Mouse (Mus musculus): ENCODE measurements around the gene Filip1. TPM values are rescaled to one million over a fixed set of nuclear protein-coding genes. Genes with fewer than 3 reads are reported as not detected.

Gene Filip1
- polyA plus RNA-seq, 1 experiment from 2014 or later = 0.27 TPM

- Histone ChIP-seq H3K36me3 (no peaks in the 10 kb centered on the region), H3K9me3 (replicated peaks) (no peaks in the 10 kb centered on the region), H3K27ac (no peak overlapping the region), H3K4me1 (replicated peaks) (peaks cover 15% of the 10 kb centered on the region), H3K4me3 (replicated peaks) (no peak overlapping the region), H3K27me3 (no peaks in the 10 kb centered on the region), H3K4me2 (no peak overlapping the region), H3K9ac (no peak overlapping the region)
- DNase-seq (no peak), ATAC-seq (ENCODE audit: low read depth) (peak; percentile 80)
- 32% methylated on average over 4 of the region's 4 CpGs for WGBS (ENCODE audit: insufficient replicate concordance)
Measured at GRCm38 (mm10) chr9:79893841-79894612, 118.6 kb downstream of the Filip1 start.

GRCm38 (mm10) chr9:79892183-79892582 is 120.5 kb downstream of the Filip1 start:
- no peak overlapping the region for H3K27ac ChIP-seq
- no peaks in the 10 kb centered on the region for H3K36me3 ChIP-seq
- H3K4me1 ChIP-seq (replicated peaks) = peaks cover 15% of the 10 kb centered on the region
- H3K9ac ChIP-seq = no peak overlapping the region
- DNase-seq (no peak), ATAC-seq (ENCODE audit: low read depth) (no peak)
- 79% methylated on average over 1 of the region's 1 CpGs for WGBS (ENCODE audit: insufficient replicate concordance)
- no peak overlapping the region for H3K4me3 ChIP-seq (replicated peaks)
- H3K4me2 ChIP-seq = no peak overlapping the region
- no peaks in the 10 kb centered on the region for H3K27me3 ChIP-seq
- H3K9me3 ChIP-seq (replicated peaks) = no peaks in the 10 kb centered on the region

- no peak overlapping the region for H3K4me2 ChIP-seq
- peaks cover 15% of the 10 kb centered on the region for H3K4me1 ChIP-seq (replicated peaks)
- WGBS (ENCODE audit: insufficient replicate concordance) = 63% methylated on average over 4 of the region's 4 CpGs
- no peak overlapping the region for H3K27ac ChIP-seq
- no peak for DNase-seq
- no peaks in the 10 kb centered on the region for H3K36me3 ChIP-seq
- H3K9me3 ChIP-seq (replicated peaks) = no peaks in the 10 kb centered on the region
- H3K9ac ChIP-seq = no peak overlapping the region
- ATAC-seq (ENCODE audit: low read depth) = no peak
- H3K27me3 ChIP-seq = no peaks in the 10 kb centered on the region
- no peak overlapping the region for H3K4me3 ChIP-seq (replicated peaks)
Measured at GRCm38 (mm10) chr9:79890488-79890887, 122.2 kb downstream of the Filip1 start.

GRCm38 (mm10) chr9:79889132-79889531 is 123.5 kb downstream of the Filip1 start:
- ATAC-seq (ENCODE audit: low read depth) (no peak), DNase-seq (no peak)
- WGBS (ENCODE audit: insufficient replicate concordance) = 65% methylated on average over 6 of the region's 6 CpGs
- Histone ChIP-seq H3K4me1 (replicated peaks) (peaks cover 13% of the 10 kb centered on the region), H3K4me2 (no peak overlapping the region), H3K4me3 (replicated peaks) (no peak overlapping the region), H3K27ac (no peak overlapping the region), H3K27me3 (no peaks in the 10 kb centered on the region), H3K9me3 (replicated peaks) (no peaks in the 10 kb centered on the region), H3K36me3 (no peaks in the 10 kb centered on the region), H3K9ac (no peak overlapping the region)

- DNase-seq = no peak
- no peak overlapping the region for H3K4me2 ChIP-seq
- WGBS (ENCODE audit: insufficient replicate concordance) = 66% methylated on average over 11 of the region's 11 CpGs
- H3K9me3 ChIP-seq (replicated peaks) = no peaks in the 10 kb centered on the region
- ATAC-seq (ENCODE audit: low read depth) = no peak
- no peak overlapping the region for H3K4me3 ChIP-seq (replicated peaks)
- H3K36me3 ChIP-seq = no peaks in the 10 kb centered on the region
- no peak overlapping the region for H3K27ac ChIP-seq
- no peaks in the 10 kb centered on the region for H3K27me3 ChIP-seq
- no peaks in the 10 kb centered on the region for H3K4me1 ChIP-seq (replicated peaks)
- no peak overlapping the region for H3K9ac ChIP-seq
Measured at GRCm38 (mm10) chr9:79885244-79886210, 127.1 kb downstream of the Filip1 start.

GRCm38 (mm10) chr9:79883139-79883538 is 129.5 kb downstream of the Filip1 start:
- no peak for ATAC-seq (ENCODE audit: low read depth)
- H3K4me2 ChIP-seq = no peak overlapping the region
- 61% methylated on average over 2 of the region's 2 CpGs for WGBS (ENCODE audit: insufficient replicate concordance)
- no peaks in the 10 kb centered on the region for H3K36me3 ChIP-seq
- no peaks in the 10 kb centered on the region for H3K4me1 ChIP-seq (replicated peaks)
- H3K27ac ChIP-seq = no peak overlapping the region
- H3K27me3 ChIP-seq = no peaks in the 10 kb centered on the region
- no peak for DNase-seq
- no peak overlapping the region for H3K4me3 ChIP-seq (replicated peaks)
- no peaks in the 10 kb centered on the region for H3K9me3 ChIP-seq (replicated peaks)
- no peak overlapping the region for H3K9ac ChIP-seq

- Histone ChIP-seq H3K4me3 (replicated peaks) (no peak overlapping the region), H3K4me2 (no peak overlapping the region), H3K27me3 (no peaks in the 10 kb centered on the region), H3K36me3 (no peaks in the 10 kb centered on the region), H3K27ac (no peak overlapping the region), H3K9me3 (replicated peaks) (no peaks in the 10 kb centered on the region), H3K4me1 (replicated peaks) (no peaks in the 10 kb centered on the region), H3K9ac (no peak overlapping the region)
- ATAC-seq (ENCODE audit: low read depth) (no peak), DNase-seq (no peak)
- 51% methylated on average over 7 of the region's 7 CpGs for WGBS (ENCODE audit: insufficient replicate concordance)
Measured at GRCm38 (mm10) chr9:79880031-79880430, 132.6 kb downstream of the Filip1 start.

GRCm38 (mm10) chr9:79875522-79876131 is 137.0 kb downstream of the Filip1 start:
- Histone ChIP-seq H3K9ac (no peak overlapping the region), H3K4me1 (replicated peaks) (no peaks in the 10 kb centered on the region), H3K36me3 (no peaks in the 10 kb centered on the region), H3K4me3 (replicated peaks) (no peak overlapping the region), H3K27me3 (no peaks in the 10 kb centered on the region), H3K27ac (no peak overlapping the region), H3K9me3 (replicated peaks) (no peaks in the 10 kb centered on the region), H3K4me2 (no peak overlapping the region)
- 69% methylated on average over 20 of the region's 20 CpGs for WGBS (ENCODE audit: insufficient replicate concordance)
- no peak for DNase-seq
- no peak for ATAC-seq (ENCODE audit: low read depth)

GRCm38 (mm10) chr9:79872598-79872997 is 140.1 kb downstream of the Filip1 start:
- 36% methylated on average over 2 of the region's 2 CpGs for WGBS (ENCODE audit: insufficient replicate concordance)
- DNase-seq = no peak
- Histone ChIP-seq H3K4me2 (no peak overlapping the region), H3K36me3 (no peaks in the 10 kb centered on the region), H3K4me3 (replicated peaks) (no peak overlapping the region), H3K27ac (no peak overlapping the region), H3K27me3 (no peaks in the 10 kb centered on the region), H3K9me3 (replicated peaks) (no peaks in the 10 kb centered on the region), H3K9ac (no peak overlapping the region), H3K4me1 (replicated peaks) (peaks cover 3% of the 10 kb centered on the region; the same call in 1 of the 2 replicates)
- ATAC-seq (ENCODE audit: low read depth) = no peak

- Histone ChIP-seq H3K4me2 (no peak overlapping the region), H3K27me3 (no peaks in the 10 kb centered on the region), H3K4me3 (replicated peaks) (no peak overlapping the region), H3K9ac (no peak overlapping the region), H3K4me1 (replicated peaks) (peaks cover 4% of the 10 kb centered on the region; the same call in 1 of the 2 replicates), H3K27ac (no peak overlapping the region), H3K36me3 (no peaks in the 10 kb centered on the region), H3K9me3 (replicated peaks) (no peaks in the 10 kb centered on the region)
- no peak for DNase-seq
- 63% methylated on average over 5 of the region's 5 CpGs for WGBS (ENCODE audit: insufficient replicate concordance)
- ATAC-seq (ENCODE audit: low read depth) = no peak
Measured at GRCm38 (mm10) chr9:79869512-79869911, 143.1 kb downstream of the Filip1 start.

GRCm38 (mm10) chr9:79865998-79866397 is 146.7 kb downstream of the Filip1 start:
- ATAC-seq (ENCODE audit: low read depth) = no peak
- Histone ChIP-seq H3K4me1 (replicated peaks) (peaks cover 4% of the 10 kb centered on the region; the same call in 1 of the 2 replicates), H3K9me3 (replicated peaks) (no peaks in the 10 kb centered on the region), H3K9ac (no peak overlapping the region), H3K4me3 (replicated peaks) (no peak overlapping the region), H3K27me3 (no peaks in the 10 kb centered on the region), H3K27ac (no peak overlapping the region), H3K36me3 (no peaks in the 10 kb centered on the region), H3K4me2 (no peak overlapping the region)
- DNase-seq = no peak
- 62% methylated on average over 7 of the region's 7 CpGs for WGBS (ENCODE audit: insufficient replicate concordance)

Measured in liver, embryonic 13.5 days (tissue).